Mouse (Mus musculus): ENCODE data around the gene Ppp6c. TPM values are rescaled to one million over a fixed set of nuclear protein-coding genes. Genes with fewer than 3 reads are reported as not detected.

Ppp6c gene
- polyA plus RNA-seq, 1 experiment = 50.9 TPM

GRCm38 (mm10) chr2:39183587-39183986 is 42.7 kb downstream of the Ppp6c start:
- no peak overlapping the region for H3K4me3 ChIP-seq (replicated peaks; ENCODE audit: insufficient read depth, low read depth, low read length)
- no peak overlapping the region for H3K27ac ChIP-seq (ENCODE audit: insufficient read depth, low read length)
- no peaks in the 10 kb centered on the region for H3K27me3 ChIP-seq (ENCODE audit: control insufficient read depth, insufficient read depth, low read length)
- WGBS = 78% methylated on average over 2 of the region's 2 CpGs
- peaks cover under 1% of the 10 kb centered on the region; the same call in 1 of the 2 replicates for H3K4me1 ChIP-seq (ENCODE audit: control insufficient read depth, insufficient read depth, low read length)
- TF ChIP-seq CTCF (IDR thresholded peaks at IDR 0.05; ENCODE audit: borderline replicate concordance, insufficient read depth, low read depth, low read length) = no peak
- no peak for TF ChIP-seq POLR2A (IDR thresholded peaks at IDR 0.05; ENCODE audit: borderline replicate concordance, insufficient read depth, low read length)
- no peak for DNase-seq

DNA sequence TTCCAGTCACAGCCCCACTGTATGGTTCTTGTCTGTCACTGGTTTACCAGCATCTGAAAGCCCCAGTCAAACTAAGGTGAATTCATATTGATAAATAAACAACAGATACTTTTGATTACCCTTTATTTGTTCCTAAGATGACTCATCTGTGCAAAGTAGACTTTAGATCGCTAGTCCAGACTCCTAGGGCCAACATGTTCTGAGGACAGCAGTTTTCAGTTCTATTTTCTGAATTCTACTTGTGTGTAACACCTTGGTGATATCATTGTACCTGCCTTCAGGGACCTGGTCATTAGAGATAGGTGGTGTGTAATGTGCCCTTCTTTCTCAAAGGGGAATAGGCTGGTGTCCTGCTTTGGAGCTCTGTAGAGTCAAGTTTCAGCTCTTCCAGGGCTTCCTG is 65.3 kb downstream of the Ppp6c start:
- Histone ChIP-seq H3K4me1 (ENCODE audit: control insufficient read depth, insufficient read depth, low read length) (peaks cover 7% of the 10 kb centered on the region), H3K4me3 (replicated peaks; ENCODE audit: insufficient read depth, low read depth, low read length) (no peak overlapping the region), H3K27me3 (ENCODE audit: control insufficient read depth, insufficient read depth, low read length) (no peaks in the 10 kb centered on the region), H3K27ac (ENCODE audit: insufficient read depth, low read length) (no peak overlapping the region)
- WGBS = 76% methylated on average over 1 of the region's 1 CpGs
- TF ChIP-seq POLR2A (IDR thresholded peaks at IDR 0.05; ENCODE audit: borderline replicate concordance, insufficient read depth, low read length) = no peak
- TF ChIP-seq CTCF (IDR thresholded peaks at IDR 0.05; ENCODE audit: borderline replicate concordance, insufficient read depth, low read depth, low read length) = no peak
- DNase-seq = no peak

DNA sequence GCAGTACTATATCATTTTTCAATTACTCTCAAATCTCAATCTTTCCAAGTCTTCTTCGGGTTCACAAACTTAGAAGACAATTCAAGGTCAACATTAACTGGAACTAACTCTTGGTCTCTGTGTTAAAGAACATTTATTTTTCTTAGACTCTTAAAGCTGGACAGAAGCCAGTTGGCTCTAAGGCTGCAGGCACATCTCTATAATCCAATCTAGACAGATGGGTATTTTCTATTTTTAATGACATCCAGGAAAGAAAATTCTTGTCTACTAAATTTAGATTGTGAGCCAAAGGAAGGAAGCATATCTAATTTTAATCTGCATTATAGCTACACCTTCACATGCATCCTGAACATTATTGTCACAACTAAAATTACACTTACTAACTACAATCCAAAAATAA is 68.3 kb downstream of the Ppp6c start:
- Histone ChIP-seq H3K4me3 (replicated peaks; ENCODE audit: insufficient read depth, low read depth, low read length) (no peak overlapping the region), H3K4me1 (ENCODE audit: control insufficient read depth, insufficient read depth, low read length) (peaks cover 7% of the 10 kb centered on the region), H3K27me3 (ENCODE audit: control insufficient read depth, insufficient read depth, low read length) (no peaks in the 10 kb centered on the region), H3K27ac (ENCODE audit: insufficient read depth, low read length) (no peak overlapping the region)
- TF ChIP-seq POLR2A (IDR thresholded peaks at IDR 0.05; ENCODE audit: borderline replicate concordance, insufficient read depth, low read length) (no peak), CTCF (IDR thresholded peaks at IDR 0.05; ENCODE audit: borderline replicate concordance, insufficient read depth, low read depth, low read length) (no peak)
- 67% methylated on average over 1 of the region's 1 CpGs for WGBS
- DNase-seq = peak in 1 of 2 experiments; percentile 53

DNA sequence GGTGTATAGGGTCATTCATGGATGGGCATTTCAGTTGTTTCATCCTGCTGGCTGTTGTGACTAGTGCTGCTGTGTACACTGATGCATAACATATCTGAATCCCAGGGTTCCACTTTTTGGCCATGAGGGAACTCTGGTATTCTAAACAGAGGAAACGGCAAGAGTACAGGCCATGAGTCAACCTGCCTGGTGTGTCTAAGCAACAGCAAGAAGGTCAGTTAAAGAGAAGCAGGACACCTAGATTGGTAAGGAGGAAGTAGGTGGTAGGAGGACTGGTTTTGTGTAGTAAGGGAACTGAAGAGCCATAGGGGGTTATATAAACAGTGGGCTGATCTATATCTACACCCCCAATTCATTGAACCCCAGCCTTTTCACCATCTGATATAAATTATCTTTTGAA is 69.4 kb downstream of the Ppp6c start:
- TF ChIP-seq CTCF (IDR thresholded peaks at IDR 0.05; ENCODE audit: borderline replicate concordance, insufficient read depth, low read depth, low read length) = no peak
- no peak for TF ChIP-seq POLR2A (IDR thresholded peaks at IDR 0.05; ENCODE audit: borderline replicate concordance, insufficient read depth, low read length)
- Histone ChIP-seq H3K27me3 (ENCODE audit: control insufficient read depth, insufficient read depth, low read length) (no peaks in the 10 kb centered on the region), H3K4me3 (replicated peaks; ENCODE audit: insufficient read depth, low read depth, low read length) (no peak overlapping the region), H3K4me1 (ENCODE audit: control insufficient read depth, insufficient read depth, low read length) (peaks cover 7% of the 10 kb centered on the region), H3K27ac (ENCODE audit: insufficient read depth, low read length) (no peak overlapping the region)
- DNase-seq = no peak
- WGBS = 21% methylated on average over 1 of the region's 1 CpGs

- Histone ChIP-seq H3K4me1 (ENCODE audit: control insufficient read depth, insufficient read depth, low read length) (no peaks in the 10 kb centered on the region; the same call in 1 of the 2 replicates), H3K27me3 (ENCODE audit: control insufficient read depth, insufficient read depth, low read length) (no peaks in the 10 kb centered on the region), H3K4me3 (replicated peaks; ENCODE audit: insufficient read depth, low read depth, low read length) (no peak overlapping the region), H3K27ac (ENCODE audit: insufficient read depth, low read length) (no peak overlapping the region)
- WGBS = 65% methylated on average over 2 of the region's 2 CpGs
- DNase-seq = no peak
- TF ChIP-seq CTCF (IDR thresholded peaks at IDR 0.05; ENCODE audit: borderline replicate concordance, insufficient read depth, low read depth, low read length) (no peak), POLR2A (IDR thresholded peaks at IDR 0.05; ENCODE audit: borderline replicate concordance, insufficient read depth, low read length) (no peak)
Observed at GRCm38 (mm10) chr2:39150943-39151342, 75.3 kb downstream of the Ppp6c start.

DNA sequence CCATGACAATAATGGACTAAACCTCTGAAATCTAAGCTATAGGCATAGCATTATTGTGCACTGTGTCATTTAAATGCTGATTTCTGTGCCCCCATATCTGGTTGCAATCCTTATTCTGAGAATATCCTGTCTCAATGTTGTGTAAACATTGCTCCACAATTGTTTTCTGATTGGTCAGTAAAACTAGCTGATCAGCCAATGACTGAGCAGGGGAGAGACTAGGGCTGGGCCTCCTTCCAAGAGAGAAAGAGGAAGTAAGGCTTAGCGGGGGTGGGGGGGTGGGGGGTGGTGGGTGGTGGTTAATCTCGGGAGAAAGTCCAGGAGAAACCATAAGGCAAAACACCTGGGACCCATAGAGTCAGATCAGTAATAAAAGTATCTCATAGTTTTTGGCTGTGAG is 78.2 kb downstream of the Ppp6c start:
- DNase-seq = no peak
- TF ChIP-seq POLR2A (IDR thresholded peaks at IDR 0.05; ENCODE audit: borderline replicate concordance, insufficient read depth, low read length) (no peak), CTCF (IDR thresholded peaks at IDR 0.05; ENCODE audit: borderline replicate concordance, insufficient read depth, low read depth, low read length) (no peak)
- Histone ChIP-seq H3K27ac (ENCODE audit: insufficient read depth, low read length) (no peak overlapping the region), H3K4me3 (replicated peaks; ENCODE audit: insufficient read depth, low read depth, low read length) (no peak overlapping the region), H3K27me3 (ENCODE audit: control insufficient read depth, insufficient read depth, low read length) (no peaks in the 10 kb centered on the region), H3K4me1 (ENCODE audit: control insufficient read depth, insufficient read depth, low read length) (peaks cover 2% of the 10 kb centered on the region)
- 31% methylated on average over 2 of the region's 2 CpGs for WGBS

- DNase-seq = no peak
- Histone ChIP-seq H3K4me3 (replicated peaks; ENCODE audit: insufficient read depth, low read depth, low read length) (no peak overlapping the region), H3K27ac (ENCODE audit: insufficient read depth, low read length) (no peak overlapping the region), H3K27me3 (ENCODE audit: control insufficient read depth, insufficient read depth, low read length) (no peaks in the 10 kb centered on the region), H3K4me1 (ENCODE audit: control insufficient read depth, insufficient read depth, low read length) (peaks cover 5% of the 10 kb centered on the region)
- 92% methylated on average over 1 of the region's 1 CpGs for WGBS
- TF ChIP-seq POLR2A (IDR thresholded peaks at IDR 0.05; ENCODE audit: borderline replicate concordance, insufficient read depth, low read length) = no peak
Observed at GRCm38 (mm10) chr2:39146469-39146868, 79.8 kb downstream of the Ppp6c start.

Other genes starting within 250 kb of the Ppp6c start
- gene Wdr38, start 229.0 kb downstream of the Ppp6c start, polyA plus RNA-seq (2012; rRNA removed) = 1.00 and 1.4 TPM in 2 replicates
- 106 and 121 TPM in 2 replicates for gene Arpc5l, start 221.1 kb downstream of the Ppp6c start, polyA plus RNA-seq (2012; rRNA removed)
- 221 and 222 TPM in 2 replicates for gene Rpl35, start 220.8 kb downstream of the Ppp6c start, polyA plus RNA-seq (2012; rRNA removed)
- gene Golga1, start 160.9 kb downstream of the Ppp6c start, polyA plus RNA-seq (2012; rRNA removed) = 43.3 and 44.2 TPM in 2 replicates
- gene Scai, start 35.7 kb downstream of the Ppp6c start, polyA plus RNA-seq (2012; rRNA removed) = 8.2 and 10.4 TPM in 2 replicates